Mouse (Mus musculus): Measurements from ENCODE around the gene Otor.

GRCm38 (mm10) chr2:143118221-143118620, 39.9 kb downstream of the Otor start:
- no peak for TF ChIP-seq POLR2A (IDR thresholded peaks at IDR 0.05; ENCODE audit: low read depth, low read length)
- TF ChIP-seq CTCF (IDR thresholded peaks at IDR 0.05; ENCODE audit: extremely low read depth, insufficient read length, insufficient replicate concordance, low read depth, low read length): no peak

Data from small intestine, adult 2 months (tissue).